Mouse (Mus musculus): ENCODE results near the gene Ercc8.
A peak's percentile ranks its signal among the peaks of the same experiment; 100 is the strongest.

Ercc8 gene

DNA sequence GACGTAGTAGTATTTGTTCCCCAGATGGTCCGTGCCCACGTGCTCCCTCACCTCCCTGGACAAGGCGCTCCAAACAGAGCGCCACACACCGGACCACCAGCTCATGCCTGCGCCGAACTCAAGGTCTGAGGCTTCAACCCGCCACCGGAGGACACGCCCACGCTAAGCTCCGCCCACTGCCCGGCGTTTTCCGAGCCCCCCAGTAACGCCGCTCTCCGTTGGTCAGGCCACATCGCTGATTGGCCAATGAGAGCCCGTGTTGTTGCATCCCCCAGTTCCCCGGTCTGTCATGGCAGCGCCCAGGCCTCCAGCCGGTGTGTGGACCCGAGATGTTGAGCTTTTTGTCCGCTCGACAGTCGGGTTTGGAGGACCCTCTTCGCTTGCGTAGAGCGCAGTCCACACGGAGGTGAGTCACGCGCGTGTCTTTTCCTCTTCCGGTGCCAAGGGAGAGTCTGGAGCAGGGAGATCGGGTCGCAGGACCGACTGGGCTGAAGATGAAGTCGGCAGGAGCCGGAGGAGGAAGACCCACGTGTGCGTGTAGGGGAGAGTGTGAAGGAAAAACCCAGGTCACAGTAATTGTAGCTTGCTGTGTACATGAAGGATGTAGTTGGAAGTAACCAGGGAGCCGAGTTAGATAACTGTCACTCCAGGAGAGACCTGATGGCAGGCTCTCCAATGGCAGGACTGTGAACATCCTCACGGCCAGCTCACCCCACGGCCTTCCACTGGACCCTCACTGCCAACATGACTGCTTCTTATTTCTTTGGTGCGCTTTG, at the start of gene Ercc8, which contains the start of gene Ndufaf2:
TSS of gene Ercc8 (plus strand) at position 267 of the 776 bp plus-strand sequence.
TSS of gene Ndufaf2 (minus strand) at position 159 of the 776 bp plus-strand sequence.
- DNase-seq = peak; percentile 97

DNA sequence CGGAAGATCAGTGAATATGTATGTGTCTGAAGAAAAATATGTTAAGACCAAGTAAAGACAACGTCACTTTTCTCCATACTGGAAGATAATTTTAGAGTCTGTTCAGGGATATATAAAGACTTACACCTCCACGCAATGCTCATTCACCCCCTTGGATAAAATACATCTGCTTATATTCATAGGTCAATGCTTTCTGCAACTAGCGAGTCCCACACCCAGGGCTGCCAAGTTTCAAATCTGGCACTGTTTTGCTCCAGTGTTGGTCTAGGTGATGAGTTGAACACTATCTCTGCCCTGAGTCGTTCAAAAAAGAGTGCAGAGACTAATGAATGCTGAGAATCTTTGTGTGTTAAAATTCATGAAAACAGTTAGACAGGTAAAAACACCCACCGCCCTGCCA, 47.6 kb upstream of the Ercc8 start:
- DNase-seq = no peak

DNA sequence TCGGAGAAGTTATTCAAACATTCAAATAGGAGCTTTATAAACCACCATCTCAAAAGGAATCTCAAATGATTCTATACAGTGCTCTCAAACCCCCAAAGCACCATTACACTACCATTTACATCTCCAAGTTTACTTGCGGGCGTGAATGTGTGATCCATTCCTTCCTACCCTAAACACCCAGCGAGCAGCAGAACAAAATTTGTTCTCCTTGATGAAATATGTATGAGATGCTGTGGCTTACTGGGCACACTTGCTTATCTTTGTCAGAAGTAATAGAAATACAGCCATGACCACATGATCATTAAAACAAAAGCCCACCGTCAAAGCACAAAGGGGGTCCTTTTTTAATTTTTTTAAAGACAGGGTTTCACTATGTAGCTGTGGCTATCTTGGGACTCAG, 45.0 kb upstream of the Ercc8 start:
- DNase-seq = no peak

DNA sequence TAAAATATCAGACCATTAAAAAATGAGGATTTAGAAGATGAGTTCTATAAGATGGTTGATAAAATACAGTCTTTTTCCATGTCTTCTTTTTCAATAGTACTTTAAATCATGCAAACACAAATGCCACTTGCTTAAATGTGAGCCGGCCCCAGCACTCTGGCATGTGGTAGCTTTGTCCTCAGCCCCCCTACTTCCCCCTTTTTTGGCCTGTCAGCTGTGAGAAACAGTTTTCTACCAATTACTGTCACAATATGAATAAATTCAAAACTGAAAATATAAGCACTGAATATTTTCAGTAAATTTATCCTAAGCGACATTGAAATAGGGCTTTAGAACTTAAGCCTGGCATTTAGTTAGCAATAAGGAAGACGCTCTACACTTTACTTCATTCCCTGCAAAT, 44.3 kb upstream of the Ercc8 start:
- no peak for DNase-seq

DNA sequence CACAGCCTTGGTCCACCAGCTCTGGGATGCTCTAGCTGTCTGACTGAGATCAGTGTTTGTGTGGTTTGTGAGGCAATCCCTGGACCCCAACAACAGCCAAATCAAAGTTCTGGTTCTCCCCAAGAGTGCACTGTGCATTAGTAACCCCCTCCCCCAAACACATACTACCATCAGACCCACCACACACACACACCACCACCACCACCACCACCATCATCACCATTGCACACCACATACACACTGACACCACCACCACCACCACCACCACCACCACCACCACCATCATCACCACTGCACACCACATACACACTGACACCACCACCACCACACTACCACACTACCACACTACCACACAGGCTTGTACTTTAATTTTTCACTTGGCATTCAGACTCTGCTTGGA, 40.9 kb upstream of the Ercc8 start:
- DNase-seq = no peak

DNA sequence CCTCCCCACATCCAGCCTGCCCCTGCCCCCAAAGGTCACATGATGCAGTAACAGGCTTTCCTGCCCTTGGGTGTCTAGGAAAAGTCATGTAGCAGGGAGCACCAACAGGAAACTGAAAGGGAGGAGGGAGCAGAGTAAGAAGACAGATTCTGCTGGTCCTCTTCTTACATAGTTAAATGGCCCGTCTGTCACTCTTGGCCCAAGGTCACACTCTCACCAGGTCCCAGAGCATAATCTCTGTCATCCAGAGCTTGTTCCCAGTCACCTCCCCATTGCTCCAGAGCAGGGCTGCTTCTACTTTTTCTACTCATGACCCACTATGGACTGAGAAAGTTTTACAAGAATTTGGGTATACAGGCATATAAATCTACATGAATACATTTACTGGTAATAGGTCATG, 40.3 kb upstream of the Ercc8 start:
- DNase-seq = no peak

DNA sequence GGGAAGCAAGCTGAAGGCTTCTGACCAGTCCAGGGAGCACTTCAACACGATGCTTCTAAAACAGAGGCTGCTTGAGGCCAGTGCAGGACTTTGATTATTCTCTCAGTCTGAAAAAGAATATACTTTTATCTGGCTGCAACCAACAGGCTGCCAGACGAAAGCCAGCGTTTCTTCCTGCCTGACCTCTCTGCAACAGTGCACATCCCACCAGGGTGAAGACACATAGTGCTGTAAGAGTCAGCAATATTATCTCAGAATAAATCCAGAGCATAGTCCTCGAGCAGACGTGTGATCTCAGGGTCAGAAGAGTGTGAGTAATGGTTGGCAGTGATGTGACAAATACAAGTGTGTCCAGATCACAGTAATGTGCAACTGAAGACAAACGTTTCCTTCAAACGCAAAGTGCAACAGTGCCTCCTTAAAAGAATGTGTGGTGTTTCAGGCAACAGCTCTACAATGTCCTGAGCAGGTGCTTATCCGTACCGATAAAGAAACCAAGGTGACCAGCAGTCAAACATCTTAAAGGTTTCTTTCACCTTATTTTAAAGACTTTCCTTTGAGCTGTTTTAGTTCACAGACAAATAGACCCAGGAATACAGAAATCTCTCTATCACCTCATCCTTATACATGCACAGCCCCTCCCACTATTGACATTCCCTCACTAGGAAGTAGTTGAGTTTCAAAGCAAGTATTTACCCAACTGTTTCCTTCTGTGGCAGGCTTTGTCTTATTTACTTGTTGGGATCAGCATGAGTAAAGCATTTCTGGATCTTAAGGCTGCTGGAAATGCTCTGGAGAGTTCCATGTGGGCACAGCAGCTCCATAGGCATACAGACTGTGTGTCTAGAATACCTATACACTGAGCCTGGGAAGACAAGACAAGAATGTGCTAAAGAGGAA, 38.9 kb upstream of the Ercc8 start:
- no peak for DNase-seq

DNA sequence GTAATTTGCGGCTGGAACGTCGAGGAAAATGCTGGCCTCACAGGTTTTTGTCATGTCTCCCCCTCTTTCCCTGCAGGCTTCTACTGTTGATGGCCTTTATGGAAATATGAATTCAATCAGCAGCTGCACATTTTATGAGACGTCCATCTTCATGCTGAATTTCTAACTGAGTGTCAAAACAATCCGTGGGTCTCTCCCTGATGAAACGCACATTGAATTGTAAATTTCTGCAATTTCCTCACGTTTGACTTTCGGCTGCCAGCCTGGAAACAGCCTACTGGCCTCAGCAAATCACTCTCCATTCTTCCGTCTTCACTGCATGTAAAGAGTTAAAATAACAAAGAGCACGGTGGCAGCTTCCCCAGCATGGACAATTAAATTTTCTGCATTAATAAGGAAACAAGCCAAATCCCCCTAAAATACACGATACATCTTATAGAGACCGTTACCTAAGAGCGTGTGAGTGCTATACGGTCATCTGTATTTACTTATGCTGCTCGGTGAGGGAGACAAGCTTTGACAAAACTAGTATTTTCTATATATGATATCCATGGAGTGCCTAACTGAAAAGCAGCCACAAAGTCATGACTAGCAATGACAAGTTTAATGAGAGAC, 35.3 kb upstream of the Ercc8 start:
- DNase-seq = no peak

DNA sequence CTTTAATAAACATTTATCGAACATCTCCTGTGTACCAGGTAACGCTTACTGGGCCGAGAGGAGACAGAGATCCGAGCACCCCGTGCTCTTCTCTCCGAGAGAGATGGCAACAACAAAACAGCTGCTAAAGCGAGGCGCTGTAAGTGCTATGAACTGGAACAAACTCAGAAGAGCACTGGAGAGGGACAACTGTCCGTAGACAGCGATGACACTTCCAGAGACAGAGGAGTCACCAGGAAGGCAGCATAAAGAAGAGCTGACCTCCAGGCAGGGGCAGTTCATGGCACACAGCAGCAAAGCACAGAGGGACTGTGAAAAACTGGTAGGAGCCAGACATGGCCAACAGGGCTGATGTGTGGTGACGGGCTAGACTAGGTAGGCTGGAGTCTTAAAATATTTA, 34.4 kb upstream of the Ercc8 start:
- no peak for DNase-seq

DNA sequence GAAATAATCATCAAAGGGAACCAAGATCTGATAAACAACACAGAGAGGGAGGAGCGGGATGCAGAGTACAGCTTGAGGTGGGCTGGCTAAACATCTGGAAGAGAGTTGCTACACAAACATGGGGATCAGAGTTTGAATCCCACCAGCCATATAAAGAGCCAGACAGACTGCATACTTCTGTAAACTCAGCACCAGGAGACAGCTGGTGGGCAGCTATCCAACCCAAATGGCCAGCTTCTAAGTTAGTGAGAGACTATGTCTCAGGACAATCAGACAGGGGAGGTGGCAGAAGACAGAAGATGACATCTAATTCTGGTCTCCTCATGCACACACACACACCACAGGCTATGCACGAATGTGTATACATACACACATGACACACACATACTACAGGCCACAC, 32.3 kb upstream of the Ercc8 start:
- no peak for DNase-seq

DNA sequence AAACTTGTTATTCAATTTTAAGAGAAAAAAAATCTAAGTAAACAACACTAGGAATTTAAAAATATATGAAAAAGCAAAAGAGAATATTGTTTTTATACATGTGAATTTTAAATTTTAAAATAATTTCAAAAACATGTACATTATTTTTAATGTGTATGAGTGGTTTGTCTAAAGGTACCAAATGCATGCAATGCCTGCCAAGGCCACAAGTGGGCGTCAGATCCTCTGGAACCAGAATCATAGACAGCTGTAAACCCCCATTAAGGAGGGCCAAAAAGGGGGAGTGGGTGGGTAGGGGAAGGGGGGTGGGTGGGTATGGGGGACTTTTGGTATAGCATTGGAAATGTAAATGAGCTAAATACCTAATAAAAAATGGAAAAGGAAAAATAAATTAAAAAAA, 31.4 kb upstream of the Ercc8 start:
- peak; percentile 32 for DNase-seq

DNA sequence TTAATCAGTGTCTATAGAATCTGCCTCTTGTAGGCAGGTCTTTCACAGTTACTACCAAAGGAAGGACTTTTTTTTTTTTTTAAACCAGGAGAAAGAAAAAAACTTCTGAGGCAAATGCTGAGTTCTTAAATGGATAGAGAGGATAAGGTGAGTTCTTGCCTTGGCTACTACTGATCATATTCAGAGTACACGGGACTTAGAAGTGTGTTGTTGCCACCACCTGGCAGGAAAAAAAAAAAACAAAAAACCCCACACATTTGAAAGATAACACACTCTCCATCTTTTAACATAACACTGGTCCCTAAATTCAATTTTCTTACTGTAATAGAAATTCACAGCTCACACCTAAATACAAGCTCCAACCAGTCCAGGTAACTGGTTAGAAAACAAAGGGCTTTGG, 30.6 kb upstream of the Ercc8 start:
- no peak for DNase-seq

DNA sequence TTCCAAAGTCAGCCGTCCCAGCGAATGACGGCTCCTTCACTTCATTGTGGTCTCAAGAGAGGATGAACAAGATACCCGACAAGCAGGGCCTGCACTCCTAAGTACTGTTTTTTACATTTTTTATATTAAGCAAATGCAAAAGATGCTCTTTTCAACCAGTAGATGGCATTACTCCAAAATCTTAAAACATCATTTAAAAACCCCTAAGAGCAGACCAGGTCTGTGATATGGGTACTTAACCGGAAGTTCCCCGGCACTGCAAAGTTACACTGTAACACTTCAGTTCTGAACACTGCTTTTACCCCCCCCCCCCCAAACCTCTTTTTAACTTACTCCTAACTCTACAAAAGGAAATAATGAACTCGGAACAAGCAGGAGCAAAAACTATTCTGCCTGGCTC, 29.5 kb upstream of the Ercc8 start:
- no peak for DNase-seq

DNA sequence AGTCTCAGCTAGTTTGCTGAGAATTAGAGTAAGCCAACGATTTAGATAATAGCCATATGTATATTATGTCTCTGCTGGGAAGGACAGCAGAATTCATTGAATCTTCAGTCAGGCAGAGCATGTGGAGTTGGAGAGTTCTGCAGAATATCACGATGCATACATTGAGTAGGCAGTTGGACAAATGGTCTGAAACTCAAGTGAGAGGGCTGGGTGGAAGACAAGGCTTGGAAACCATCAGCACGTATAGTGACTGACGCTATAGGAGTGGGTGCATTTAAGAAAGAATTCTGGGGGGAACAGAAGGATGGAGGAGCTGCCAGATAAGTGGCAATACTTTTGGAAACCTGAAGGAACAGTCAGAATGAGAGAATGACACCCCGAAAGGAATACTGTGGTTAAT, 27.8 kb upstream of the Ercc8 start:
- DNase-seq = no peak

DNA sequence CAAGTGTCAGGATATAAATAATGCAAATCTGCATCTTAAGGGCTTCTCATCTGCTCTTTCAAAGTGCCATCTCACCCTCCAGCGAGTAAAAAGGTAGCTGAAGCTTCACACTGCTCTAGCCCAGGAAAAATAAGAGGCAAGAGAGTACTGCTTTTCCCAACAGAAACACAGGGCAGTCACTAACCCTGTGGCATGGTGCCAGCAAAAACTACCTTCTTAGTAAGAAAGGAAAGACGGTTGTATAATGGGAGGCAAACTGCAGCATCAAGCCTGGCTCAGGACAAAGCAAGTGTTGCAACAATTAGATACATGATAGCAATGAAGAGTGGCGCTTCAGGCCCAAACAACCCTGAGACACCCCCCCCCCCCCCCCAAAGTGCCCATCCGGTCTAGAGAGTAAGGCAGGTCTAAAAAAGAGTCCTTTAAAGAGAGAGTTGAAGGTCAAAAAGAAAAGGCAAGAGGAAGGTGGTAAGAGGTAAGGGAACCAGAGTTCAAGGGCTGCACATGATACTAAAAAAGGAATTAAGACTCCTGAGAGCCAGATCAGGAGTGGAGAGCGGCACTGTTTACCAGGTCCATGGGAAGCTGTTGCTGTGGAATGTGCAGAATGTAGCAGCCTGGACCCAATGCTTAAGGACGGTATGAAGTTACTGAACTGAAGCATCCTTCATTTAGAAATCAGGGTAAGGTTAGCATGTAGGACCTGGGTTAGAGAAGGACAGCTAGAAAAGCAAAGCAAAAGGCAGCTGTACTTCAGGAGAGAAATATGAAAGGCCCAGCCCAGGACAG, 26.3 kb upstream of the Ercc8 start:
- no peak for DNase-seq

DNA sequence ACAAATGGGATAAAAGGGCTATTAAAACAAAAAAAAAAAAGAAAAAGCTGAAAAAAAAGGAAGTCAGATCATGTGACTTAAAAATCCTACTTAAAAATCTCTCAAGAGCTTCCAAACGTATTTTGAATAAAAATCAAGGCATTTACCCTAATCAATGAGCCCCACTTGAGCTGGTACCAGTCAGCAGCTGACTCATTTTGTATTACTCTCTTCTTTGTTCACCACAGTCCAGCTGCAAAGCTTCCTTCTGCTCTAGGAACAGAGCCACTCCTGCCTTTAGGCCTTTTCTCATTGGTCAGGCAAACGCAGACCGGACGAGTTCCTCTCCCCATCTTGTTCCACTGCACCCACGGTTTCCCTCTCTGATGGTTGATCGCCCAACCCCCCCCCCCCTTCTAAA, 22.9 kb upstream of the Ercc8 start:
- DNase-seq = no peak

DNA sequence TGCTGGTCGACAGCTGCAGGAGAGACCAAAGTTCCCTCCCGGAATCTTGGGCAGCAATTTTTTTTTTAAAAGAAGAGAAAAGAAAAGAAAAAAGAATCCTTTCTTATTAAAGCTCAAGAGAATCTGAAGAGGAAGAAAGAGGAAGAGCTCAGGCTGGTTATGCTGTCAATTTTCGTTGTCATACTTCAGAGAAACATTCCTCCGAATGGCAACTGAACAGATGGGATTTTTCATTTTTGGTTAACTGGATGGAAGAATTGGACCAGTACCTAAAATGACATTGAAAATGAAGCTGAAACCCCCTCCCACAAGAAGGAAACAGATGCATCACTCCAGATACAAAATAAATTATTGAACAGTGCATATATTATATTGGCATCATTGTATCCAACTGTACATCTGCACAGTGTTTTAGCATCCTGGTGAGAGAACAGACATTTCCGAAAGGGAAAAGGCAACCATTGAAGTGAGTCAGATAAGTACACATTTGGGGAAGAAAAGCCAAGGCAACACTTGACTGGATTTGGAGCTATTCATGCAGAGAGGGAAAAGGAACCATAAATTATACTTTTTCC, 20.0 kb upstream of the Ercc8 start:
- no peak for DNase-seq

DNA sequence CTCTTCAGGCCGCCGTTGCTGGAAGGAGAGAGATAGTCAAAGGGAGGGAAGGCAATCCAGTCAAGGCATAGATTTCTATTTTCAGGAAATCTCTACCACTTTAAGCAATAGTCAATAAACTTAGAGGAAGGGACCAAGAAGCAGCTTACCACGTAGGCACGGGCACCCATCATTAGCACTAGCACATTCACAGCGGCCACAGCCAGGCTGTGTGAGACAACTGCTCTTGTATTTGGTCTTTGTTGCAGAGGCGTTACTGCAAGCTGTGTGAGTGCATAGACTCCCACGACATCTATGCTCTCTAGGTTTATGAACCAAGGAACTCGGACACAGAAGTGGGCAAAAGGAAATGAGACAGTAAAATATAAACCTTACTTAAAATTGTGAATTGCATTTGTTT, 14.4 kb upstream of the Ercc8 start:
- DNase-seq = no peak

DNA sequence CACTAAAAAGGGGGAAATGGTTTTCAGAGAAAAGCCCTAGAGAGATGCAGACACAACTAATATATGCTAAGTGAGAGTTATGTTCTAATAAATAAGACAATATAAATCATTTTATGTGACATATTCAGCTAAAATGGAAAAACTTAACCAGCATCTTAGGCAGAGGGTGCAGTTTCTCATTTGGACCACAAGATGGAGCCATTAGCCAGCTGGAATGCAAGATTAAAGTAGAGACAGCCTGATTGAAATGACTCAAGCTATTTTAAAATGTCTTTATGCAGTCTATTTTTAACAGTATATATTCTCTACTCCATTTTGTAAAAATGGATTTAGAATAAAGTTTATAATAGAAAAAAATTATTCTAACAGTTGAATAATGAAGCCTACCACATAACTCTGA, 6.7 kb upstream of the Ercc8 start:
- peak; percentile 45 for DNase-seq

DNA sequence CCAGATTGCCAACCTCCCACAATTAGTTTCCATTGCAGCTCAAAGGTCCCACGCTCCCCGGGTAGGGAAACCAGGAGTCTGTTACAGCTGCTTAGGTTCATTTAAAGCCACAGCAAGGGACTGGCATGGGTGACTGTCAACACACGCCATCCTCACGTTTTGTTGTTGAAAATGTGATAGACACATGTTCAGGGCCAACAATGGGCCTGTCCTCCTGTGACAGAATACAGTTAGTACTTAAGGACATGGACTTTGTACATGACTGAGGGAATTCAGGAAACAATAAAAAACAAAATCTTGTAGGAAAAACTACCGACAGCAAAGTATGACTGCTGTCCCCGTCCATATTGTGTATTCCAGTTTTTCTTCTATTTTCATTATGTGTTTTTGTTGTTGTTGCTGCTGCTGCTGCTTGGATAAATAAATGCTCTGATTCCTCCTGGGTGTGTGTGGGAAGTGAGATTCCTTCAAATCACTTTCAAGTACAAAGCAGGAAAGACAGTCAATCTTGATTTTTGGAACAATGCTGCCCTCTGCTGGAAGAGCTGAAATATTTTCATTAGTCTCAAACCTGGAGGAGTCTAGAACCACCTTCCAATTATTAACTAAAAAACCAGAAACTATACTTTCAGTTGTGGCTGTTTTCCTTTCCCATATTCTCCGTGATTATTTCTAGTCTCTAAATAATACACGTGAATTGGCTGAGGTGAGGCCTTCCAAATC, 5.7 kb upstream of the Ercc8 start:
- peak; percentile 84 for DNase-seq

DNA sequence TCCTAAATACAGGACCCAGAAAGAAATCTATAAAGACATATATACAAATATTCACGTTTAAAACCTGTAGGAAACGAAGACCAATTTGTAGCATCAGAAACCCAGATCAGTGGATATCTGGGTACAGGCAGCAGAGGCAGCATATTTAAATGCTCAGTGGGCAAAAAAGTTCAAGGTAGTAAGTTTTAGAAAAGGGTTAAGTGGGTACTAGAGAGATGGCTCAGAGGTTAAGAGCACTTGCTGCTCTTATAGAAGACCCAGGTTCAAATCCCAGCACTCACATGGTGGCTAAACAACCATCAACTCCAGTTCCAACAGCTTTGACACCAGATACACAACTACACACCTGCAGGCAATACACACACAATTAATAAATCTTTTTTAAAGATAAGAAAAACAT, 1.4 kb upstream of the Ercc8 start:
- no peak for DNase-seq
